Mouse (Mus musculus): ENCODE data around the gene Scn9a. TPM values are rescaled to one million over a fixed set of nuclear protein-coding genes. Genes with fewer than 3 reads are reported as not detected.

The Scn9a gene
- not detected for total RNA-seq (2023)

GRCm38 (mm10) chr2:66634580-66635359, at the start of gene Scn9a:
Scn9a (minus strand) TSS chr2:66634962.

GRCm38 (mm10) chr2:66440711-66441110, 194.1 kb downstream of the Scn9a start, which contains the start of gene Scn1a:
Scn1a (minus strand) TSS chr2:66440840.

Other genes starting within 250 kb of the Scn9a start
- not detected for gene Scn1a, start 194.1 kb downstream of the Scn9a start, total RNA-seq (2023)
- gene Scn7a, start 150.0 kb upstream of the Scn9a start, total RNA-seq (2023): not detected

Data from T-cell, adult 66 days (primary cell).